Mouse (Mus musculus): ENCODE measurements at regions not wholly inside any gene's neighbourhood (a gene's known extent, or its start where the extent isn't known, plus 50 kb on each side); places are given as distances from the start of the nearest gene placed in this dataset.
A peak's percentile ranks its signal among the peaks of the same experiment; 100 is the strongest.

DNA sequence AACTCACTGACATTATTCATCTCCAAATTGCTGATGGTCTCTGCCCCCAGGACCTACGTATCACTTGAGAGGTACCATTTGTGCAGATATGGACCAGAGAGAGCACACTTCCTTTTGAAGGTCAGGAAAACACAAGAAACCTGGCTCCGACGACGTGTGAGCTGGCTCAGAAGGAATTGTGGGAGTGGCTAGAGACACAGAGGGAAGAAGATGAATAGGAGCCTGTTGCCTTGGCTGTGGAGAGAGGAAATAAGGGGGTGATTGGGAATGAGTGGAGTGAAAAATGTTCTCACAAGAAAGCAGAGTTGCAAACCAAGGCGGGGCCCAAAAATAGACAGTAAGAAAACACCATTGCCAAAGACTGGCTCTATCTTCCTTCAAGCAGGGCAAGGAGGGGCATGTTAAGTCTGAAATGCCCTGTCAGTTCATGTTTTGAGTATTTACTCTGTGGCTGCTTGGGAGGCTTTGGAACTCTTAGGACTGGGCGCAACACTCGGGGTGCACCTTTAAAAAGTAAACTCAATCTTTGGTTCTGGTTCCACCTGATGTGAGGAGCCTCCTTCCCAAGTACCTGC, 111.6 kb upstream of the Mylip start:
- DNase-seq: peak; percentile 30 to 59

GRCm38 (mm10) chr13:45281106-45281505, 108.4 kb upstream of the Mylip start:
- no peak for DNase-seq

GRCm38 (mm10) chr13:45286651-45287050, 102.9 kb upstream of the Mylip start:
- no peak for DNase-seq

DNA sequence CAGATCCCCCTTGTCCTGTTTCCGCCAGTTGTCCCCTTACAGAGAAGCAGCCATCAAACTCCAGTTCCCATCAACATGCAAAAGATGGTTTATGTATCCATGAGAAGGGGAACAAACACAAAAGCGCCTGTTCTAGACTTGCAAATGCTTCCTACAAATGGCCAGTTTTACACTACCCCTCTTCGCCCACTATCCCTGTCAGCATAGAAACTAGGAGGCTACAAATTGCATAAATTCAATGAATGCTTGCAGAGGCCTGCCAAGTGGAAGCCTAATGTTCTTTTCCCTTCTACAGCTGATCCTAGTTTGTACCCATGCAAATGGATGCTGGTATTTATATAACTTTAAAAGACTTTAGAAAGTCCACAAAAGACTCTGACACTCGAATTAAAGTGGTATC, 102.3 kb upstream of the Mylip start:
- DNase-seq: no peak

GRCm38 (mm10) chr13:45289976-45290375, 99.6 kb upstream of the Mylip start:
- DNase-seq: no peak

DNA sequence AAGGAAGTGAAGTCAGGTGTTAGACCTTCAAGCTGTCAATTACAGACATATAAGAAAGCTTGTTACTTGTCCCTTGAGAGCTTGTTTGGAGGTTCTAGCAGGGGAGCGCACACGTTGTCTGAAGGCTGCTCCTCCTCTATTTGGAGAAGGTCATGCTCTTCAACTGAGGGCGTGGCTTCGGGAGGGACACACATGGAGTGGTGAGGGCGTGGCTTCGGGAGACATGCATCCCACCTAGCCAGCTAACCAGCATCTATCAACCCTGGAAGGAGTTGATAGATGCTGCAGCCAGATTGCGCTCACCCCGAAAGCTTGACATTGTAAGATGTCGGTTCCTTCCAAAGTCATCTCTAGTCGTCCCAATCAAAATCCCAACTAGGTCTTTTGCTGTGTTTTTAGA, 94.9 kb upstream of the Mylip start:
- no peak for DNase-seq

GRCm38 (mm10) chr13:45300610-45301009, 88.9 kb upstream of the Mylip start:
- DNase-seq: peak; percentile 30 to 52

GRCm38 (mm10) chr13:45301191-45301905, 88.2 kb upstream of the Mylip start:
- DNase-seq: no peak

DNA sequence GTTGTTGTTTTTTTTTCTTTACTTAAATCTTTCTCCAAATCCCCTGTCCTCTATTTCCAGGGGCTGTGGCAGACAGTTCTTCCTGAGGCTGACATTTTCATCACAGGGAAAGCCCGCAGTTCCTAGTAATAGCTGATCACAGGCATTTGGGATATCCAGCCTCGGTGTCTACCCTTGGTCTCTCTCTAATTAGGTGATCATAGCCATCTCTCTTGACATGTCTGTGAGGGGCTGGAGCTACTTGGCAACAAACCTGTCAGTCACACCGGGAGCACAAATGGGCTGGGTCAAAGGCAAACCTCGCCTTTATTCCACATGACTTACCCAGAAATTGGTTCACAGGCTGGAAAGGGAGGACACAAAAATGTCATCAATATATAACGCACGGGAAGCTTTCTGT, 86.7 kb upstream of the Mylip start:
- DNase-seq: no peak

GRCm38 (mm10) chr13:45306177-45306576, 83.4 kb upstream of the Mylip start:
- no peak for DNase-seq

- no peak for DNase-seq
Measured at GRCm38 (mm10) chr13:45307226-45307625, 82.3 kb upstream of the Mylip start.

GRCm38 (mm10) chr13:45319646-45320045, 69.9 kb upstream of the Mylip start:
- no peak for DNase-seq

GRCm38 (mm10) chr13:45325736-45326293, 63.7 kb upstream of the Mylip start:
- DNase-seq: no peak

- DNase-seq: no peak
Measured at GRCm38 (mm10) chr13:45326751-45327150, 62.8 kb upstream of the Mylip start.

- peak; percentile 7 to 29 for DNase-seq
Measured at GRCm38 (mm10) chr13:45330561-45330960, 59.0 kb upstream of the Mylip start.

- no peak for DNase-seq
Measured at GRCm38 (mm10) chr13:45332031-45332430, 57.5 kb upstream of the Mylip start.

DNA sequence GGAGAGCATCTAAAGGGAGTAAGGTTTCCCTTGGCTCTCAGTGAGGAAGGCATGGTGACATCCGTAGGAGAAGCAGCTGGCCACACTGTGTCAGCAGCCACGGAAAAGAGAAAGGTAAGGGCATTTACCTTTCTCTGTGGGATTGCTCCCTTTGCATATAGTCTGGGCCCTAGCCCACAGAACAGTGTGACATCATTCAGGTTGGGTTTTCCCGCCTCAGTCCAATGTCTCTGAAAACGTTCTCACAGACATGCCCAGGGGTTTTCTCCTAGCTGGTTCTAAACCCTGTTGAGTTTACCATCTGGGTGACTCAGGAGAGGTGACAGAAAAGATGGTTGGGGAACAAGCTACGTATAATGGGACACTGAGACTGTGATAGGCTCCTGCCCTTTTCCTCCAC, 55.9 kb upstream of the Mylip start:
- DNase-seq: no peak

Data from heart, adult 18-20 months (tissue).